Mouse (Mus musculus) 3T3-L1 (cell line): ENCODE measurements around the gene Clpsl2.
"Not testable (repeated sequence)": the region's sequence is repeated elsewhere in the genome, so short reads cannot be mapped to it uniquely, and the experiment has no call there.

Source experiments
- DNase-seq: peaks from one replicate; pipeline ENCODE4 v3.0.0-alpha.2; 2015; ENCODE audit warnings: low read depth, low spot score

Clpsl2 gene

DNA sequence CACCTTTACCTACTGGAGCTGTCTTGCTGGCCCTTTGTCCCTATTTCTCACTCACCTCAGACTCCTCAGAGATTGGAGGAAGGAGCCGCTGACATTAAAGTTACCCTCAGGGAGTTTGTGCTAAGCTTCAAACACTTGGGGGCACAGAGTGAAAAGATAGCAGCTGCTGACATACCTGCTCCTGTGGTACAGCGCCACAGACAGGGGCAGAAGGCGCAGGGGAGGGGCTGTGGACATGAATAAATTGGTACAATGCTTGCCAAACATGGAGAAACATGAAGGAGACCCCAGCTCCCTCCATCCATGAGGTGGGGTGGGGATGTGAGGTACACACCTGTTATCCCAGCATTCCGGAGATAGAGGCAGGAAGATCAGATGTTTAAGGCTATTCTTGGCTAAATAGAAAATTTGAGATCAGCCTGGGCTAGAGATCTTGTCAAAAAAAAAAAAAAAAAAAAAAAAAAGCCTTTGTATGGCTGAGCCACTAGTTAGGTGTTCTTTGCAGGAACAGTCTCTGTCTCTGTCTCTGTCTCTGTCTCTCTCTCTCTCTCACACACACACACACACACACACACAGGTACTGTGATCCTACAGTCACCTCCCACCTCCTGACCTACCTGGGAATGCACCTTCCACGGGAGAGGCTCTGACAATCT, 28.0 kb upstream of the Clpsl2 start:
- DNase-seq = no peak

- DNase-seq = no peak
Observed at GRCm38 (mm10) chr17:28521920-28522319, 27.3 kb upstream of the Clpsl2 start.

- DNase-seq = peak; percentile 82
Observed at GRCm38 (mm10) chr17:28522623-28523354, 26.4 kb upstream of the Clpsl2 start.

DNA sequence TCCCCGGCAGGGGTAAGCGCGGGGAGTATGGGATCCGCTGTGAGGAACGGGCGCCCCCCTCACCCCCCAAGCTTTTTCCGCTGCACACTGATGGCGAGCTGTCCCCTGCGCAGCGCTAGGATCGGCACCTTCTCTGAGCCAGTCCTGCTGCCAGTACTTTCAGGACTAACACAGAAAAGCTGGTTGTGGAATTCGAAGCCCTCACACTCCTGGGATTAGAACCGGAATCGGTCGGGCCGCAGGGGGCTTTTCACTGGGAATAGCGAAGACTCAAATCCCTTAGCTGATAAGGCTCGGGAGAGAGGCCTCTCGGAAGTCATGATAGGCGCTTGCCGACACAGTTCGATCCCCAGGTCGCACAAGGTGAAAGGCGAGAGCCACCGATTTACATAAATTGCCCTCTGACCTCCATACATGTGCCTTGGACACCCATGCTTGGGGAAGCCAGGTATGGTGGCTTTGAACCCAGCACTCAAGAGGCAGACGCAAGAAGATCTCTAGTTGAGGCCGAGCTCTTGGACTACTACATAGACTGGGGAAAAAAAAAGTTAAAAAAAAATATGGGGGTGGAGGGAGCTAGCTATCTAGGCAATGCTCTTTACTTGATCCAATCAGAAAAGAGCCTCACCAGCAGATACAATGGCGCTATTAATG, 25.7 kb upstream of the Clpsl2 start:
- DNase-seq = no peak

- DNase-seq = no peak
Observed at GRCm38 (mm10) chr17:28524009-28524695, 25.1 kb upstream of the Clpsl2 start.

GRCm38 (mm10) chr17:28524831-28525430, 24.3 kb upstream of the Clpsl2 start:
- DNase-seq = peak; percentile 28

- DNase-seq = no peak
Observed at GRCm38 (mm10) chr17:28527184-28528042, 21.8 kb upstream of the Clpsl2 start.

- peak; percentile 89 for DNase-seq
Observed at GRCm38 (mm10) chr17:28528043-28528351, 21.2 kb upstream of the Clpsl2 start.

DNA sequence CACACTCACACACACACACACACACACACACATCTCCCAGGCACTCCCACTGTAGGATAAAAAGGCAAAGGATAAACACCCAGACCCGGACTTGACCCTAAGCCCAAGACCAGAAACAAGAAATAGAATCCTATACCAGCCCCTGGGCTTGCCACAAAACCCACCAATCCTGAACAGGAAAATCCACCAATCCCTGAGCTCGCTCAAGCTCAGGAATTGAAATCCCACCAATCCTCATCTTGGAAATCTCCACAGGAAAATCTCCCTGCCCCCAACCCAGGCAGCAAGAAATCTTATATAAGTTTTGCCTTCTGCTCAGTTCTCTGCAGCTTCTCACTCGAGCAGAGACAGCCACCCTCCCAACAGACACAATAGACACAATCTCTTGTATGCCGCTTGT, 20.1 kb upstream of the Clpsl2 start:
- DNase-seq = no peak

- DNase-seq = no peak
Observed at GRCm38 (mm10) chr17:28530506-28530905, 18.7 kb upstream of the Clpsl2 start, which contains the start of gene Armc12. Gene Armc12, plus strand, starts transcription at chr17:28530806.

DNA sequence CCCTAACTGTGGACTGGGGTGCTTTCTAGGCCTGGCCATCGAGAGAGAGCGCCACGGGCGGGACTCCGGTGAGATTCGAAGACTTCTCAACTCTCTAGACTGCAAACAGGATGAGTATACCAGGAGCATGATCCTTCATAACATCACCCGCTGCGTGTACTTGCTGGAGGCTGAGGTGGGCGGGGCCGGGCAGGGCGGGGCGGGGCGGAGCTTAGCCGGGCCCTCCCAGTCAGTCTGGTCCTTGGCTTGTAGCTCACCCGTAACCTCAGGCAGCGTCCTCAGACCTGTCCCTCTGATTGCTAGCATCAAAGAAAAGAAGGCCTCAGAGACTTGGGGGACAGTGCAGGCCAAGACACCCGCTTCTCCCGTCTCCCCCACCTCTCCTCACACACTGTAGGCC, 17.3 kb upstream of the Clpsl2 start:
- DNase-seq = no peak

DNA sequence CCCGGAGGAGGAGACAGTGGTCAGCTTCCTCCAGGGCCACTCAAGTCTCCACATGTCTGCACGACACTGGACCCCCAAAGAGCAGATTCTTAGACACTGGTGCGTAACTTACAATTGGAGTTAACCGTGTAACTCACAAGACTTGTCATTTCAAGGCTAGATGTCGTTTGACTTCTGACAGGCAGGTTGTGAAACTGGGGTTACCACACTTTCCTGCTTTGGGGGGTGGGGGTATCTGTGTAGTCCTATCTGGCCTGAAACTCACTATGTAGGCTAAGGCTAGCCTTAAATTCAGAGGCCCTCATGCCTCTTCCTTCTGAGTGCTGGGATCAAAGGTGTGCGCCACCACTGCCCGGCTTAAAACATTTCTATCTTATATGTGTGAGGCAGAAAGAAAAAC, 16.7 kb upstream of the Clpsl2 start:
- no peak for DNase-seq

DNA sequence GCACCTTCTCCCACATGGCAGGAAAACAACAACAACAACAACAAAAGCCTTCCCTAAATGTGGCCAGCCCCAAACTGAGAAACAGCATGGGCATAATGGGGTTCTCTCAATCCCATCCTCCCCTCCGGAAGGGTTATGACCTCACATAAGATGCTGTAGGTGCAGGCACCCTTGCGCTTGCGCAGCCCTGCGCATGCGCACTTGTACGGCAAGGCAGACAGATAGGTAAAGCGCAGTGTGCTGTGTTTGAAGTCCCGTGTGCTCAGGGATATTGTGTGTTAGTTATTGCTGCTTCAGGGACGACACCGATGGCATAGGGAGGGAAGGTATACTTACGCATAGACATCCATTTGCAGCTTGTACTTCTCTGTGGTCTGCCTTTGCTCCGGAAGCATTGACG, 15.9 kb upstream of the Clpsl2 start:
- DNase-seq = no peak

GRCm38 (mm10) chr17:28537881-28538280, 11.3 kb upstream of the Clpsl2 start:
- DNase-seq = no peak

DNA sequence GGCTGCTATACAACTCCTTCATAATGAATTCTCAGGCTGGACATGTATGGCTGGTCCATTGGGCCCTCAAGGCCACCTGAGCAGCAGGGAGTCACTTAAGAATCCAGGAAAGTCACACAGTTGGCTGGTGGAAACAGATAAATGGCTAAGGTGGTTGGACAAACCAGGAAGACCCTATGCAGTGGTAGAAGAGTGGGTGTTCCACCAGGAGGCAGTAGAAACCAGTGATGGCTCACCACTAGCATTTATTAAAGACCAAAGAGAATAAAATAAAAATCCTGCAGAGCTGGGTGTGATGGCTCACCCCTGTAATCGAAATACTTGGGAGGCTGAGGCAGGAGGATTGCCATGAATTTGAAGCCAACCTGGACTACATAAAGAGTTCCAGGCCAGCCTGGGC, 2.3 kb upstream of the Clpsl2 start:
- DNase-seq = no peak

DNA sequence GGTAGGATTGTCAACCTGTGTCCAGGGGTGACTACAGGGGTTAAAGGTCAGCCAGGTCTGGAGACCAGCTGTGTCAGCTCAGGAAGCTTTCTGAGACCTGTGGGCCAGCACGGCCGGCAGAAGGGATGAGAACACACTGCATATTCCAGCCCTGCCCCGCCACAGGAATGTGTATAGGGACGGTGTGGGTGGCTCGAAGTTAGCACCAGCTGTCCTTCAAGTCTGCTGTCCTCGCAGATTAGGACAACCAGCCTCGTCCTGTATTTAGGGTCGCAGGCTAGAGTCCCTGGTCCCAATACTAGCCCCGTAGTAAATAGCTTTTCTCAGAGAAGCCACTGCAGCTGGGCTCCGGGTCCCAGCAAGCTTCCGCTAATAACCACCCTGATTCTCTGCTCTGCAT, 661 bp upstream of the Clpsl2 start:
- no peak for DNase-seq

- DNase-seq = peak; percentile 87
Observed at GRCm38 (mm10) chr17:28553040-28553793, 4.0 kb downstream of the Clpsl2 start.

GRCm38 (mm10) chr17:28554021-28554420, 4.8 kb downstream of the Clpsl2 start:
- not testable (repeated sequence) for DNase-seq

DNA sequence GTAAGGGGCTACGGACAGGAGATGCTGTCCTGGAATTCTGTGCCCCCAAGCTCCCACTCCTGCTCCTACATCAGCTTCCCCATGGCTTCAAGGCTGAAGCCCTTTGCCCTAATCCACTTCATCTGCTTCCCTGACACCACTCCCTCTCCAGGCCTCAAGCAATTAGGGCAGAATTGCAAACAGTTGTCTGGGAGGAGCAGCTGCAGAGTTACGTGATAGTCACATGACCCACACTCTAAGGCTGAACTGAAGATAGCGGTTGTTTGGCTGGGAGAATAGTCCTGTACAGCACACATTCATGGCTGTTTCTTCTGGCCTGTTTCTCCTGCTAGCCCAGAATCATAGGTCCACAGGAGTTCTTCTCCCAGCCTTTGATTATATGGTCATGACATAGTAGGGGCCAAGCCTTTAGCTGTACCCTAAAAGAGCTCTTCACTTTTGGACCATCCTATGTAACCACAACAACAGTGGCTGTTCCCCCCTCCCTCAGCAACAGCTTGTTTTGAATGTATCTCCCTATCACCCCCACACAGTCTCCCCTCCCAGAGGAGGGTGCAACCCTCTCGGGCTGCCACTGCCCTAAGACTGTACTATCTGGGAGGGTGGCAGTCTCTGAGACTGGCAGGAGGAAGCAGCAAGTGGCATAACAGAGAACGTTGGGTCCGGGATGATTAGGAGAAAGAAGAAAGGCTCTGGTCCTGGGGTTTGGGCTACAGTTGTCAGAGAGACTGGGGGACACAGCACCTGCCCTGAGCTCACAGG, 7.6 kb downstream of the Clpsl2 start:
- peak; percentile 35 for DNase-seq
